Mouse (Mus musculus): ENCODE measurements around the gene A830005F24Rik.
A peak's percentile ranks its signal among the peaks of the same experiment; 100 is the strongest.
"Not testable (repeated sequence)": the region's sequence is repeated elsewhere in the genome, so short reads cannot be mapped to it uniquely, and the experiment has no call there.

Gene A830005F24Rik

GRCm38 (mm10) chr13:48513003-48513929 is at the start of gene A830005F24Rik, which contains the start of gene Zfp169:
TSS of gene A830005F24Rik (plus strand) at chr13:48513570.
TSS of gene Zfp169 (minus strand) at chr13:48513451.
- DNase-seq (ENCODE audit: low spot score), result peak; percentile 82

GRCm38 (mm10) chr13:48464170-48464569 is 49.2 kb upstream of the A830005F24Rik start:
- peak; percentile 60 for DNase-seq (ENCODE audit: low spot score)

- DNase-seq (ENCODE audit: low spot score), result no peak
These were observed 47.2 kb upstream of the A830005F24Rik start for GRCm38 (mm10) chr13:48466186-48466585.

- DNase-seq (ENCODE audit: low spot score), result no peak
These were observed 44.7 kb upstream of the A830005F24Rik start for GRCm38 (mm10) chr13:48468656-48469180.

- no peak for DNase-seq (ENCODE audit: low spot score)
These were observed 29.8 kb upstream of the A830005F24Rik start for GRCm38 (mm10) chr13:48483606-48484005.

GRCm38 (mm10) chr13:48490396-48491182 is 22.8 kb upstream of the A830005F24Rik start:
- DNase-seq (ENCODE audit: low spot score), result no peak

- DNase-seq (ENCODE audit: low spot score), result no peak
These were observed 20.2 kb upstream of the A830005F24Rik start for GRCm38 (mm10) chr13:48493183-48493582.

- DNase-seq (ENCODE audit: low spot score), result peak; percentile 71
These were observed 15.6 kb upstream of the A830005F24Rik start for GRCm38 (mm10) chr13:48497693-48498221.

GRCm38 (mm10) chr13:48498676-48499075 is 14.7 kb upstream of the A830005F24Rik start:
- no peak for DNase-seq (ENCODE audit: low spot score)

GRCm38 (mm10) chr13:48502422-48502821 is 10.9 kb upstream of the A830005F24Rik start:
- no peak for DNase-seq (ENCODE audit: low spot score)

GRCm38 (mm10) chr13:48508661-48509060 is 4.7 kb upstream of the A830005F24Rik start:
- no peak for DNase-seq (ENCODE audit: low spot score)

- DNase-seq (ENCODE audit: low spot score), result no peak
These were observed 2.5 kb downstream of the A830005F24Rik start for GRCm38 (mm10) chr13:48515861-48516260.

- DNase-seq (ENCODE audit: low spot score), result not testable (repeated sequence)
These were observed 5.8 kb downstream of the A830005F24Rik start for GRCm38 (mm10) chr13:48519122-48519521.

GRCm38 (mm10) chr13:48525745-48526144 is 12.4 kb downstream of the A830005F24Rik start:
- DNase-seq (ENCODE audit: low spot score), result no peak

GRCm38 (mm10) chr13:48528123-48528871 is 14.9 kb downstream of the A830005F24Rik start:
- DNase-seq (ENCODE audit: low spot score), result peak; percentile 60

GRCm38 (mm10) chr13:48529028-48529427 is 15.7 kb downstream of the A830005F24Rik start:
- no peak for DNase-seq (ENCODE audit: low spot score)

- DNase-seq (ENCODE audit: low spot score), result no peak
These were observed 17.3 kb downstream of the A830005F24Rik start for GRCm38 (mm10) chr13:48530685-48531084.

- DNase-seq (ENCODE audit: low spot score), result no peak
These were observed 18.1 kb downstream of the A830005F24Rik start for GRCm38 (mm10) chr13:48531448-48531847.

- DNase-seq (ENCODE audit: low spot score), result no peak
These were observed 20.1 kb downstream of the A830005F24Rik start for GRCm38 (mm10) chr13:48533441-48533840.

GRCm38 (mm10) chr13:48540488-48540887 is 27.1 kb downstream of the A830005F24Rik start:
- DNase-seq (ENCODE audit: low spot score), result no peak

- no peak for DNase-seq (ENCODE audit: low spot score)
These were observed 31.0 kb downstream of the A830005F24Rik start for GRCm38 (mm10) chr13:48544391-48544790.

Data from left cerebral cortex, adult 11 months (tissue).